Mouse (Mus musculus): ENCODE data around the gene Rassf5.
A peak's percentile ranks its signal among the peaks of the same experiment; 100 is the strongest.
"Not testable (repeated sequence)": the region's sequence is repeated elsewhere in the genome, so short reads cannot be mapped to it uniquely, and the experiment has no call there.

The Rassf5 gene

GRCm38 (mm10) chr1:131257288-131257687 lies 12.2 kb upstream of the Rassf5 start:
- DNase-seq: no peak

GRCm38 (mm10) chr1:131252516-131253250 lies 7.6 kb upstream of the Rassf5 start:
- not testable (repeated sequence) for DNase-seq

GRCm38 (mm10) chr1:131246433-131247395 lies 1.7 kb upstream of the Rassf5 start:
- DNase-seq: peak; percentile 75 to 77

- DNase-seq: peak; percentile 78 to 81
These were observed 868 bp upstream of the Rassf5 start for GRCm38 (mm10) chr1:131245926-131246325.

GRCm38 (mm10) chr1:131244536-131245088 lies 446 bp downstream of the Rassf5 start:
- peak in 1 of 2 experiments; percentile 68 for DNase-seq

GRCm38 (mm10) chr1:131242956-131243355 lies 2.1 kb downstream of the Rassf5 start:
- no peak for DNase-seq

- DNase-seq: peak; percentile 62 to 75
These were observed 5.4 kb downstream of the Rassf5 start for GRCm38 (mm10) chr1:131239576-131240193.

GRCm38 (mm10) chr1:131238931-131239381 lies 6.1 kb downstream of the Rassf5 start:
- peak; percentile 72 to 74 for DNase-seq

- no peak for DNase-seq
These were observed 9.0 kb downstream of the Rassf5 start for GRCm38 (mm10) chr1:131236077-131236476.

GRCm38 (mm10) chr1:131233527-131233926 lies 11.5 kb downstream of the Rassf5 start:
- no peak for DNase-seq

- DNase-seq: no peak
These were observed 16.4 kb downstream of the Rassf5 start for GRCm38 (mm10) chr1:131228659-131229058.

GRCm38 (mm10) chr1:131228225-131228624 lies 16.8 kb downstream of the Rassf5 start:
- no peak for DNase-seq

- no peak for DNase-seq
These were observed 20.1 kb downstream of the Rassf5 start for GRCm38 (mm10) chr1:131224848-131225471.

- no peak for DNase-seq
These were observed 21.7 kb downstream of the Rassf5 start for GRCm38 (mm10) chr1:131223345-131223744.

GRCm38 (mm10) chr1:131221822-131222590 lies 23.1 kb downstream of the Rassf5 start:
- no peak for DNase-seq

GRCm38 (mm10) chr1:131218933-131219332 lies 26.1 kb downstream of the Rassf5 start:
- no peak for DNase-seq

- no peak for DNase-seq
These were observed 31.7 kb downstream of the Rassf5 start for GRCm38 (mm10) chr1:131213361-131213760.

- DNase-seq: no peak
These were observed 32.1 kb downstream of the Rassf5 start for GRCm38 (mm10) chr1:131212956-131213355.

- DNase-seq: no peak
These were observed 33.4 kb downstream of the Rassf5 start for GRCm38 (mm10) chr1:131211655-131212054.

GRCm38 (mm10) chr1:131209971-131210426 lies 35.1 kb downstream of the Rassf5 start:
- DNase-seq: peak; percentile 78 to 91

GRCm38 (mm10) chr1:131208800-131209199 lies 36.3 kb downstream of the Rassf5 start:
- no peak for DNase-seq
